Mouse (Mus musculus) c-Kit-positive CD71-negative TER-119-negative erythroid progenitor cells, embryonic 14.5 days (primary cell): ENCODE data around the gene Gid8.
A peak's percentile ranks its signal among the peaks of the same experiment; 100 is the strongest.

Source experiments
- DNase-seq: peaks from one replicate; pipeline ENCODE4 v3.0.0-alpha.2; 2013; ENCODE audit warnings: low read depth

The Gid8 gene

GRCm38 (mm10) chr2:180709923-180710272, at the start of gene Gid8, which contains the start of gene Dido1:
Gid8 (plus strand) TSS chr2:180710117.
Dido1 (minus strand) TSS chr2:180709999.
- DNase-seq: peak; percentile 90

GRCm38 (mm10) chr2:180660521-180660920, 49.4 kb upstream of the Gid8 start:
- no peak for DNase-seq

- no peak for DNase-seq
These were observed 47.9 kb upstream of the Gid8 start for GRCm38 (mm10) chr2:180662008-180662407.

GRCm38 (mm10) chr2:180676706-180677105, 33.2 kb upstream of the Gid8 start:
- DNase-seq: no peak

- DNase-seq: peak; percentile 74
These were observed 31.2 kb upstream of the Gid8 start for GRCm38 (mm10) chr2:180678609-180679140.

GRCm38 (mm10) chr2:180681225-180681624, 28.7 kb upstream of the Gid8 start:
- no peak for DNase-seq

GRCm38 (mm10) chr2:180683524-180683923, 26.4 kb upstream of the Gid8 start:
- no peak for DNase-seq

GRCm38 (mm10) chr2:180684031-180684430, 25.9 kb upstream of the Gid8 start:
- DNase-seq: no peak

GRCm38 (mm10) chr2:180689841-180690240, 20.1 kb upstream of the Gid8 start:
- DNase-seq: no peak

GRCm38 (mm10) chr2:180692630-180693029, 17.3 kb upstream of the Gid8 start:
- no peak for DNase-seq

- no peak for DNase-seq
These were observed 14.7 kb upstream of the Gid8 start for GRCm38 (mm10) chr2:180695176-180695575.

GRCm38 (mm10) chr2:180700457-180700856, 9.5 kb upstream of the Gid8 start:
- no peak for DNase-seq

GRCm38 (mm10) chr2:180701053-180701766, 8.7 kb upstream of the Gid8 start:
- DNase-seq: no peak

- peak; percentile 75 for DNase-seq
These were observed 7.9 kb upstream of the Gid8 start for GRCm38 (mm10) chr2:180701767-180702621.

GRCm38 (mm10) chr2:180702701-180703149, 7.2 kb upstream of the Gid8 start:
- DNase-seq: no peak

- DNase-seq: no peak
These were observed 6.7 kb upstream of the Gid8 start for GRCm38 (mm10) chr2:180703175-180703574.

GRCm38 (mm10) chr2:180703645-180704359, 6.1 kb upstream of the Gid8 start:
- DNase-seq: no peak

- no peak for DNase-seq
These were observed 5.3 kb upstream of the Gid8 start for GRCm38 (mm10) chr2:180704591-180704990.

- no peak for DNase-seq
These were observed 4.9 kb upstream of the Gid8 start for GRCm38 (mm10) chr2:180705066-180705465.

- DNase-seq: no peak
These were observed 3.9 kb upstream of the Gid8 start for GRCm38 (mm10) chr2:180705975-180706374.

- DNase-seq: no peak
These were observed 644 bp upstream of the Gid8 start for GRCm38 (mm10) chr2:180709023-180709922.
